Mouse (Mus musculus): ENCODE results near the gene Cpa5. TPM values are rescaled to one million over a fixed set of nuclear protein-coding genes. Genes with fewer than 3 reads are reported as not detected.

Cpa5 gene
- polyA plus RNA-seq, 1 experiment from 2014 or later, result not detected

GRCm38 (mm10) chr6:30615741-30616140, 4.9 kb downstream of the Cpa5 start:
- no peak overlapping the region for H3K4me2 ChIP-seq (ENCODE audit: low read length)
- H3K36me3 ChIP-seq (ENCODE audit: control insufficient read depth, insufficient read depth, low read length), result no peaks in the 10 kb centered on the region
- no peak for ATAC-seq
- no peak overlapping the region for H3K9ac ChIP-seq (ENCODE audit: low read depth, low read length)
- H3K9me3 ChIP-seq (replicated peaks; ENCODE audit: control insufficient read depth, low read length, poor library complexity, severe bottlenecking), result no peaks in the 10 kb centered on the region
- H3K27ac ChIP-seq (ENCODE audit: low read length), result no peak overlapping the region
- H3K4me3 ChIP-seq (ENCODE audit: low read depth, low read length), result no peak overlapping the region
- H3K4me1 ChIP-seq (ENCODE audit: control insufficient read depth, insufficient read depth, low read length), result peaks cover 32% of the 10 kb centered on the region
- WGBS, result 15% methylated on average over 4 of the region's 4 CpGs
- H3K27me3 ChIP-seq (ENCODE audit: control insufficient read depth, insufficient read depth, low read depth, low read length), result no peaks in the 10 kb centered on the region

- H3K4me3 ChIP-seq (ENCODE audit: low read depth, low read length), result no peak overlapping the region
- no peak for ATAC-seq
Observed at GRCm38 (mm10) chr6:30616491-30616941, 5.7 kb downstream of the Cpa5 start.

GRCm38 (mm10) chr6:30617020-30617958, 6.5 kb downstream of the Cpa5 start:
- 4% methylated on average over 13 of the region's 13 CpGs for whole genome bisulfite sequencing
- no peak overlapping the region for H3K9ac ChIP-seq (ENCODE audit: low read depth, low read length)
- peaks cover 32% of the 10 kb centered on the region for H3K4me1 ChIP-seq (ENCODE audit: control insufficient read depth, insufficient read depth, low read length)
- peak; percentile 23; the same call in 1 of the 2 replicates for ATAC-seq
- no peaks in the 10 kb centered on the region for H3K9me3 ChIP-seq (replicated peaks; ENCODE audit: control insufficient read depth, low read length, poor library complexity, severe bottlenecking)
- peak overlapping the region; percentile 63 for H3K4me2 ChIP-seq (ENCODE audit: low read length)
- peak overlapping the region; percentile 19 for H3K4me3 ChIP-seq (ENCODE audit: low read depth, low read length)
- H3K27ac ChIP-seq (ENCODE audit: low read length), result peak overlapping the region; percentile 87
- H3K36me3 ChIP-seq (ENCODE audit: control insufficient read depth, insufficient read depth, low read length), result no peaks in the 10 kb centered on the region
- H3K27me3 ChIP-seq (ENCODE audit: control insufficient read depth, insufficient read depth, low read depth, low read length), result no peaks in the 10 kb centered on the region

More at GRCm38 (mm10) chr6:30616491-30616941, 5.7 kb downstream of the Cpa5 start:
- 3% methylated on average over 8 of the region's 8 CpGs for WGBS
- peaks cover 32% of the 10 kb centered on the region for H3K4me1 ChIP-seq (ENCODE audit: control insufficient read depth, insufficient read depth, low read length)
- H3K36me3 ChIP-seq (ENCODE audit: control insufficient read depth, insufficient read depth, low read length), result no peaks in the 10 kb centered on the region
- H3K4me2 ChIP-seq (ENCODE audit: low read length), result peak overlapping the region; percentile 7; the same call in 1 of the 2 replicates
- peak overlapping the region; percentile 87 for H3K27ac ChIP-seq (ENCODE audit: low read length)
- H3K9me3 ChIP-seq (replicated peaks; ENCODE audit: control insufficient read depth, low read length, poor library complexity, severe bottlenecking), result no peaks in the 10 kb centered on the region
- H3K9ac ChIP-seq (ENCODE audit: low read depth, low read length), result no peak overlapping the region
- H3K27me3 ChIP-seq (ENCODE audit: control insufficient read depth, insufficient read depth, low read depth, low read length), result no peaks in the 10 kb centered on the region

- no peaks in the 10 kb centered on the region for H3K36me3 ChIP-seq (ENCODE audit: control insufficient read depth, insufficient read depth, low read length)
- H3K4me1 ChIP-seq (ENCODE audit: control insufficient read depth, insufficient read depth, low read length), result peaks cover 32% of the 10 kb centered on the region
- H3K4me2 ChIP-seq (ENCODE audit: low read length), result peak overlapping the region; percentile 63
- WGBS, result 2% methylated on average over 18 of the region's 18 CpGs
- peak overlapping the region; percentile 19 for H3K4me3 ChIP-seq (ENCODE audit: low read depth, low read length)
- H3K9me3 ChIP-seq (replicated peaks; ENCODE audit: control insufficient read depth, low read length, poor library complexity, severe bottlenecking), result no peaks in the 10 kb centered on the region
- no peaks in the 10 kb centered on the region for H3K27me3 ChIP-seq (ENCODE audit: control insufficient read depth, insufficient read depth, low read depth, low read length)
- peak; percentile 93 for ATAC-seq
- peak overlapping the region; percentile 49 for H3K9ac ChIP-seq (ENCODE audit: low read depth, low read length)
- peak overlapping the region; percentile 87 for H3K27ac ChIP-seq (ENCODE audit: low read length)
Observed at GRCm38 (mm10) chr6:30617959-30618590, 7.3 kb downstream of the Cpa5 start.

- Histone ChIP-seq H3K27ac (ENCODE audit: low read length) (peak overlapping the region; percentile 39), H3K9me3 (replicated peaks; ENCODE audit: control insufficient read depth, low read length, poor library complexity, severe bottlenecking) (no peaks in the 10 kb centered on the region), H3K4me3 (ENCODE audit: low read depth, low read length) (no peak overlapping the region), H3K36me3 (ENCODE audit: control insufficient read depth, insufficient read depth, low read length) (no peaks in the 10 kb centered on the region), H3K27me3 (ENCODE audit: control insufficient read depth, insufficient read depth, low read depth, low read length) (no peaks in the 10 kb centered on the region), H3K4me1 (ENCODE audit: control insufficient read depth, insufficient read depth, low read length) (peaks cover 32% of the 10 kb centered on the region), H3K9ac (ENCODE audit: low read depth, low read length) (no peak overlapping the region), H3K4me2 (ENCODE audit: low read length) (peak overlapping the region; percentile 63; the same call in 1 of the 2 replicates)
- ATAC-seq, result no peak; the same call in 1 of the 2 replicates
- 22% methylated on average over 6 of the region's 6 CpGs for WGBS
Observed at GRCm38 (mm10) chr6:30618735-30619134, 7.9 kb downstream of the Cpa5 start.

GRCm38 (mm10) chr6:30619606-30620005, 8.8 kb downstream of the Cpa5 start:
- Histone ChIP-seq H3K27me3 (ENCODE audit: control insufficient read depth, insufficient read depth, low read depth, low read length) (no peaks in the 10 kb centered on the region), H3K27ac (ENCODE audit: low read length) (no peak overlapping the region), H3K9me3 (replicated peaks; ENCODE audit: control insufficient read depth, low read length, poor library complexity, severe bottlenecking) (no peaks in the 10 kb centered on the region), H3K4me3 (ENCODE audit: low read depth, low read length) (no peak overlapping the region), H3K36me3 (ENCODE audit: control insufficient read depth, insufficient read depth, low read length) (no peaks in the 10 kb centered on the region), H3K9ac (ENCODE audit: low read depth, low read length) (no peak overlapping the region), H3K4me1 (ENCODE audit: control insufficient read depth, insufficient read depth, low read length) (peaks cover 32% of the 10 kb centered on the region), H3K4me2 (ENCODE audit: low read length) (no peak overlapping the region)
- 46% methylated on average over 5 of the region's 5 CpGs for WGBS
- no peak for ATAC-seq

- H3K9me3 ChIP-seq (replicated peaks; ENCODE audit: control insufficient read depth, low read length, poor library complexity, severe bottlenecking), result no peaks in the 10 kb centered on the region
- ATAC-seq, result no peak
- 89% methylated on average over 4 of the region's 4 CpGs for WGBS
Observed at GRCm38 (mm10) chr6:30620591-30620990, 9.8 kb downstream of the Cpa5 start.

GRCm38 (mm10) chr6:30620994-30621393, 10.2 kb downstream of the Cpa5 start:
- no peak for ATAC-seq
- peaks cover 30% of the 10 kb centered on the region for H3K4me1 ChIP-seq (ENCODE audit: control insufficient read depth, insufficient read depth, low read length)
- H3K9ac ChIP-seq (ENCODE audit: low read depth, low read length), result no peak overlapping the region
- no peak overlapping the region for H3K4me2 ChIP-seq (ENCODE audit: low read length)
- no peaks in the 10 kb centered on the region for H3K9me3 ChIP-seq (replicated peaks; ENCODE audit: control insufficient read depth, low read length, poor library complexity, severe bottlenecking)
- no peak overlapping the region for H3K27ac ChIP-seq (ENCODE audit: low read length)
- WGBS, result 94% methylated on average over 6 of the region's 6 CpGs
- no peaks in the 10 kb centered on the region for H3K36me3 ChIP-seq (ENCODE audit: control insufficient read depth, insufficient read depth, low read length)
- H3K27me3 ChIP-seq (ENCODE audit: control insufficient read depth, insufficient read depth, low read depth, low read length), result no peaks in the 10 kb centered on the region
- H3K4me3 ChIP-seq (ENCODE audit: low read depth, low read length), result no peak overlapping the region

More at GRCm38 (mm10) chr6:30620591-30620990, 9.8 kb downstream of the Cpa5 start:
- Histone ChIP-seq H3K36me3 (ENCODE audit: control insufficient read depth, insufficient read depth, low read length) (no peaks in the 10 kb centered on the region), H3K27ac (ENCODE audit: low read length) (no peak overlapping the region), H3K9ac (ENCODE audit: low read depth, low read length) (no peak overlapping the region), H3K27me3 (ENCODE audit: control insufficient read depth, insufficient read depth, low read depth, low read length) (no peaks in the 10 kb centered on the region), H3K4me1 (ENCODE audit: control insufficient read depth, insufficient read depth, low read length) (peaks cover 32% of the 10 kb centered on the region), H3K4me2 (ENCODE audit: low read length) (no peak overlapping the region), H3K4me3 (ENCODE audit: low read depth, low read length) (no peak overlapping the region)

- 82% methylated on average over 4 of the region's 4 CpGs for WGBS
Observed at GRCm38 (mm10) chr6:30621986-30622389, 11.2 kb downstream of the Cpa5 start.

More at GRCm38 (mm10) chr6:30621986-30622389, 11.2 kb downstream of the Cpa5 start:
- H3K27ac ChIP-seq (ENCODE audit: low read length), result no peak overlapping the region
- no peak overlapping the region for H3K9ac ChIP-seq (ENCODE audit: low read depth, low read length)
- no peaks in the 10 kb centered on the region for H3K9me3 ChIP-seq (replicated peaks; ENCODE audit: control insufficient read depth, low read length, poor library complexity, severe bottlenecking)
- H3K4me1 ChIP-seq (ENCODE audit: control insufficient read depth, insufficient read depth, low read length), result peaks cover 20% of the 10 kb centered on the region
- no peak overlapping the region for H3K4me2 ChIP-seq (ENCODE audit: low read length)
- H3K4me3 ChIP-seq (ENCODE audit: low read depth, low read length), result no peak overlapping the region
- no peaks in the 10 kb centered on the region for H3K36me3 ChIP-seq (ENCODE audit: control insufficient read depth, insufficient read depth, low read length)
- no peak for ATAC-seq
- no peaks in the 10 kb centered on the region for H3K27me3 ChIP-seq (ENCODE audit: control insufficient read depth, insufficient read depth, low read depth, low read length)
